Mouse (Mus musculus) lung, postnatal 0 days (tissue): ENCODE data around the gene Cdh10.

ENCODE experiments used
- CTCF ChIP-seq: IDR thresholded peaks from 2 replicates; pipeline ENCODE4 v1.5.1; 2016; ENCODE audit warnings: antibody characterized with exemption, mild to moderate bottlenecking
- EP300 ChIP-seq: IDR thresholded peaks from 2 replicates; pipeline ENCODE4 v1.6.1; 2016; ENCODE audit warnings: antibody characterized with exemption, mild to moderate bottlenecking, control low read depth

- TF ChIP-seq CTCF (no peak), EP300 (no peak)
These were observed 82.0 kb downstream of the Cdh10 start for GRCm38 (mm10) chr15:18900776-18901175.
